Mouse (Mus musculus) neural tube, embryonic 11.5 days (tissue): ENCODE results near the gene Hist1h4m. TPM values are rescaled to one million over a fixed set of nuclear protein-coding genes. Genes with fewer than 3 reads are reported as not detected.
"Not testable (repeated sequence)": the region's sequence is repeated elsewhere in the genome, so short reads cannot be mapped to it uniquely, and the experiment has no call there.

ENCODE experiments used
- ATAC-seq: fragments of 200-750 bp; cut with Nextera tagmentation; 2 replicates; pipeline ENCODE4 v1.8.0; 2017; ENCODE audit warnings: moderate number of reproducible peaks, mild to moderate bottlenecking, moderate TSS enrichment, moderate library complexity; ENCODE audit not compliant: insufficient read depth, low FRiP score, low TSS enrichment
- DNase-seq: peaks from one replicate; pipeline ENCODE4 v3.0.0-alpha.2; 2015; ENCODE audit warnings: low spot score
- H3K27ac ChIP-seq: fragments of 300-500 bp; sonication (generic); 2 replicates; pipeline ENCODE4 v1.5.1; 2014; ENCODE audit warnings: low read depth, mild to moderate bottlenecking, low read length
- H3K27me3 ChIP-seq: fragments of 300-500 bp; sonication (generic); 2 replicates; pipeline ENCODE4 v1.6.1; 2014; ENCODE audit warnings: mild to moderate bottlenecking, low read length, mixed read lengths; ENCODE audit not compliant: control insufficient read depth, insufficient read depth
- H3K36me3 ChIP-seq: fragments of 300-500 bp; sonication (generic); 2 replicates; pipeline ENCODE4 v1.6.1; 2014; ENCODE audit warnings: mild to moderate bottlenecking, low read length, moderate library complexity, mixed read lengths; ENCODE audit not compliant: control insufficient read depth, insufficient read depth
- H3K4me1 ChIP-seq: fragments of 300-500 bp; sonication (generic); 2 replicates; pipeline ENCODE4 v1.6.1; 2014; ENCODE audit warnings: low read length, mixed read lengths; ENCODE audit not compliant: control insufficient read depth, insufficient read depth
- H3K4me2 ChIP-seq: fragments of 300-500 bp; sonication (generic); 2 replicates; pipeline ENCODE4 v1.6.1; 2014; ENCODE audit warnings: low read depth, mild to moderate bottlenecking, moderate library complexity
- H3K4me3 ChIP-seq: fragments of 300-500 bp; sonication (generic); 2 replicates; pipeline ENCODE4 v1.5.1; 2014; ENCODE audit warnings: low read depth, low read length
- H3K9ac ChIP-seq: fragments of 300-500 bp; sonication (generic); 2 replicates; pipeline ENCODE4 v1.6.1; 2014; ENCODE audit warnings: mild to moderate bottlenecking, low read length
- H3K9me3 ChIP-seq: fragments of 300-500 bp; sonication (generic); 2 replicates; pipeline ENCODE4 v1.6.1; 2016; ENCODE audit warnings: low read length; ENCODE audit not compliant: control insufficient read depth
- WGBS: fragments of 180-500 bp; shearing (Covaris S2); extraction: QIAGEN DNeasy Blood & Tissue Kit; methylation state at CpG from one replicate; pipeline ENCODE4 v1.1.7; 2014; 5-methylcytosine and 5-hydroxymethylcytosine counted together
- polyA plus RNA-seq: library from polyadenylated mRNA; unstranded; fragments of >200 nt; fragmentation: Nextera tagmentation; extraction: Ambion mirVana; gene quantifications from 2 replicates; pipeline ENCODE4 v1.2.1, GENCODE M21; 2014

Gene Hist1h4m
- not detected in 2 replicates for polyA plus RNA-seq

DNA sequence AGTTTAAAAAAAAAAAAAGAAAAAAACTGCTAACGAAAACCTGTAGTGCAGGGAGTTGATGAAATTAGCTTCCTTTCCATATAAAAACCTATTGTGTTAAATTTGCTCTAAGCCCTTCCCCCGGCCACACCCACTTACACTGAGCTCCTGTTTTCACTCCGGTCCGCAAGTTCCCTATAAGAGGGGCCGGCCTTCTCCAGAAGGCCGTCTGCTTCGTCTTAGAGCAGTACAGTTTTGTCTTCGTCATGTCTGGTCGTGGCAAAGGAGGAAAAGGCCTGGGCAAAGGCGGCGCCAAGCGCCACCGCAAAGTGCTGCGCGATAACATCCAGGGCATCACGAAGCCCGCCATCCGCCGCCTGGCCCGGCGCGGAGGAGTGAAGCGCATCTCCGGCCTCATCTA, at the start of gene Hist1h4m:
Gene Hist1h4m, plus strand, starts transcription at position 208 of the 400 bp plus-strand sequence.
- ATAC-seq, result peak; percentile 56
- not testable (repeated sequence) for H3K4me1 ChIP-seq, H3K27me3 ChIP-seq

DNA sequence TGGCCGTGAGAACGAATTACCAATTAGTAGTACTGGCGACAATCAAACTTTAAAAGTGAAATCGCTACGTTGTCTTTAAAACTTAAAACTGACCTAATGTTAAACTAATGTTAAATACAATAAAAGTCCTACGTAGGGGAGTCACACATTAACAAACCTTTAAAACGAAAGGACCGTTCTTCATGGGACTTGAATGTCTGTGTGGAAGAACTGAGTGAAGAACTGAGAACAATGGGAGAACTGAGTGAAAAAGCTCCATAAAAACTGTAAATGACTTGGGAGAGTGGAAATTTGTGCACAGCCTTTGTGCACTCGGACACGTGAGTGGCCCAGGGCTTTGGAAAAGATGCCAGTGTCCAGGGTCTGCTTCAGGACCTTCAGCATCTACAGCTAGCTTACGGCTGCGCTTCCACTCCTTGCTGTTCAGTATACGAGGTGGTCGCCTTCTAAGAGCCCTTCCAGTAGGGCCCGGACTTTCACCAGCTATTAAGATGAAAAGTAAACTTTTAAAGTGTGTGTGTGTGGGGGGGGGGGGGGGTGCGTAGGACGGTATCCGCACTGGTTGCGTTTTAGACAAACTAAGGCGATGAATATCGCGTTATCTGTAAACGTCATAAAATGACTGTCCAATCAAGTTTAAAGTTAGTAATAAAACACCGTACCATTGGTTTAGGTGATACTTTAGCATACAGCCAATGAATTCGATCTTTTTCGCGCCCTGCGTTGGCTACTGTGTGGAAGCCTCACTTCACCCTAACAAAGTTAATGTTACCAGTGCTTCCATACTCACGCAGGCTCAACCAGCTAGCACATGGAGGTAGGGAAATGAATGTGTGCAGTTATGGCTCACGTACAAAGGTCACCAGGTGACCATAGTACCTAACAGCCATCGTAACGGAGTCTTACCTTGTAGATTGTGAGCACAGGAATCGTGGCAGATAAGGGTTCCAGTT, 32.5 kb upstream of the Hist1h4m start:
- ATAC-seq, result peak; percentile 80
- H3K4me3 ChIP-seq, result peak overlapping the region; percentile 37
- H3K27ac ChIP-seq, result peak overlapping the region; percentile 94
- no peaks in the 10 kb centered on the region for H3K36me3 ChIP-seq
- H3K4me2 ChIP-seq, result peak overlapping the region; percentile 77
- no peaks in the 10 kb centered on the region for H3K27me3 ChIP-seq
- 6% methylated on average over 33 of the region's 33 CpGs for WGBS
- H3K9me3 ChIP-seq, result no peaks in the 10 kb centered on the region
- peak; percentile 83 for DNase-seq
- H3K4me1 ChIP-seq, result peaks cover 4% of the 10 kb centered on the region; the same call in 1 of the 2 replicates
- H3K9ac ChIP-seq, result peak overlapping the region; percentile 74

More for the DNA sequence above, at the start of gene Hist1h4m:
- no CpG with 5 or more reads among the region's 24 CpGs for WGBS
- H3K9ac ChIP-seq, H3K36me3 ChIP-seq, H3K27ac ChIP-seq, DNase-seq, H3K9me3 ChIP-seq, H3K4me3 ChIP-seq: not testable (repeated sequence)
- H3K4me2 ChIP-seq, result 0 out of 2 replicates have a peak within 1 kb of the TSS, but pooled peaks have one; percentile 28

GRCm38 (mm10) chr13:21779767-21780731, 31.5 kb upstream of the Hist1h4m start, which contains the start of gene Hist1h1b:
Gene Hist1h1b (minus strand): TSS chr13:21780625.
- peak within 1 kb of the TSS; percentile 94 for H3K27ac ChIP-seq
- ATAC-seq, result peak; percentile 35; the same call in 1 of the 2 replicates
- peak within 1 kb of the TSS; percentile 37 for H3K4me3 ChIP-seq
- H3K9ac ChIP-seq, result peak within 1 kb of the TSS; percentile 74
- H3K4me1 ChIP-seq, result peaks cover 9% of the 10 kb centered on the region; the same call in 1 of the 2 replicates
- H3K4me2 ChIP-seq, result peak within 1 kb of the TSS; percentile 77
- DNase-seq, result peak; percentile 80
- H3K27me3 ChIP-seq, result no peaks in the 10 kb centered on the region
- no peaks in the 10 kb centered on the region for H3K36me3 ChIP-seq
- WGBS, result under 1% methylated on average over 44 of the region's 44 CpGs
- no peaks in the 10 kb centered on the region for H3K9me3 ChIP-seq

DNA sequence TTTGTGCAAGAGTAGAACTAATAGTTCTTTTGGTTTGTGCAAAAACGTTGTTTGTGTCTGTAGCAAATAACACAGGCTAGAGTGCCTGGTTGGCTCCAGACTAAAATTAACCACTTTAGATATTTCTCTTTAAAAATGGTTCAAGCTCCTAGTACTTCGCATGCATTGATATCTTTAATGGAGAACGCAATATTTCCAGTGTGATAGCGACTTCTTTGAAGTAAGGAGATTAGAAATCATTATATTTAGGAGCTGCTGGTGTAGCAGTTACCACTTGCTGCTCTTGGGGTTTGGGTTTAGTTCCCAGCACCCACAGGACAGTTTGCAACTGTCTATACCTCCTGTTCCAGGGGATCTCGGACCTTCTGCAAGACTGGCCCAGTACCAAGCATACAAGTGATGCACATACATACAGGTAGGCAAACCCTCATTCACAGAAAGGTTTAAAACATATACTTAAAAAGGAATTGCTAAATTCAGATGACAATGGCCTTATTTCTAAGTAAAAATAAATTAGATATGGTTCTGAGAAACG, 30.5 kb upstream of the Hist1h4m start:
- Histone ChIP-seq H3K4me2 (peak overlapping the region; percentile 77), H3K27me3 (no peaks in the 10 kb centered on the region), H3K36me3 (no peaks in the 10 kb centered on the region), H3K27ac (0 out of 2 replicates have a peak overlapping the region, but pooled peaks have one; percentile 29), H3K9me3 (no peaks in the 10 kb centered on the region), H3K4me1 (peaks cover 10% of the 10 kb centered on the region; the same call in 1 of the 2 replicates), H3K4me3 (peak overlapping the region; percentile 37; the same call in 1 of the 2 replicates), H3K9ac (no peak overlapping the region; the same call in 1 of the 2 replicates)
- ATAC-seq (no peak), DNase-seq (no peak)
- WGBS, result 47% methylated on average over 6 of the region's 6 CpGs

GRCm38 (mm10) chr13:21781639-21782038, 29.9 kb upstream of the Hist1h4m start:
- Histone ChIP-seq H3K9ac (no peak overlapping the region), H3K4me1 (peaks cover 13% of the 10 kb centered on the region; the same call in 1 of the 2 replicates), H3K4me2 (no peak overlapping the region), H3K36me3 (no peaks in the 10 kb centered on the region), H3K27ac (no peak overlapping the region), H3K9me3 (no peaks in the 10 kb centered on the region), H3K27me3 (no peaks in the 10 kb centered on the region), H3K4me3 (no peak overlapping the region)
- 89% methylated on average over 1 of the region's 1 CpGs for WGBS
- DNase-seq (no peak), ATAC-seq (no peak)

DNA sequence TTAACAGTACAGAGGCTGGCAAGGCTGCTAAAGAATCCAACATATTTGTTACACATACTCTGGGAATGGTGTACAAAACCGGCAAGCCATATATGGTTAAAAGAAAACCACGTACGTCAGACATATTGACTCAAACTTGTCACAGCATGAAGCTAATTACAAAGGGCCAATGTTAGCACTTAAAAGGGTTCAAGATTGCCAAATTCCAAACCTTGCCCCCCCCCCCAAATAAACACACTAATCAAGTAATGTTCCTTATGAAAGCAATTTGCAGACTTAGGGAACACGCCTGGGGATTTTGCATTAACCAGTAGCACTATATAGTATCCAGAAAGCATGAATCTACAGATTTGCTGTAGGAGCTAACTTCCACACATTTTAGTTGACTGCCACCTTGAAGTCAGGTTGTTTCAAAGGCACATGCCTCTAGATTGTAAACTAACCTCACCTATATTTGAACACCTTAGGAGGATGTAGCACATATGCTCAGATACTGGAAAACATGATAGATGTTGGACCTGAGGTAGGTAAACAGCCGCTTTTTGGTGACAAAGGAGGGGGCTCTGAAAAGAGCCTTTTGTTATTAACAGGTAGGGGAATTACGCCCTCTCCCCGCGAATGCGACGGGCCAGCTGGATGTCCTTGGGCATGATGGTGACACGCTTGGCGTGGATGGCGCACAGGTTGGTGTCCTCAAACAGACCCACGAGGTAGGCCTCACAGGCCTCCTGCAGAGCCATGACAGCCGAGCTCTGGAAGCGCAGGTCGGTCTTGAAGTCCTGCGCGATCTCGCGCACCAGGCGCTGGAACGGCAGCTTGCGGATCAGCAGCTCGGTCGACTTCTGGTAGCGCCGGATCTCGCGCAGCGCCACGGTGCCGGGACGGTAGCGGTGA, 28.9 kb upstream of the Hist1h4m start:
- H3K4me3 ChIP-seq, result peak overlapping the region; percentile 38
- peaks cover 13% of the 10 kb centered on the region; the same call in 1 of the 2 replicates for H3K4me1 ChIP-seq
- peak; percentile 53 for DNase-seq
- peak overlapping the region; percentile 60 for H3K9ac ChIP-seq
- peak overlapping the region; percentile 83 for H3K27ac ChIP-seq
- H3K36me3 ChIP-seq, H3K9me3 ChIP-seq, ATAC-seq, H3K27me3 ChIP-seq: not testable (repeated sequence)
- WGBS, result under 1% methylated on average over 14 of the region's 35 CpGs
- peak overlapping the region; percentile 66 for H3K4me2 ChIP-seq

- Histone ChIP-seq H3K4me1 (peaks cover 13% of the 10 kb centered on the region; the same call in 1 of the 2 replicates), H3K36me3 (no peaks in the 10 kb centered on the region)
Observed at GRCm38 (mm10) chr13:21783255-21783617, 28.3 kb upstream of the Hist1h4m start, which contains the start of gene Hist1h3i. Gene Hist1h3i (minus strand): TSS chr13:21783370.

More at GRCm38 (mm10) chr13:21783255-21783617, 28.3 kb upstream of the Hist1h4m start, which contains the start of gene Hist1h3i:
- no peaks in the 10 kb centered on the region for H3K9me3 ChIP-seq
- peak within 1 kb of the TSS; percentile 87 for H3K27ac ChIP-seq
- H3K9ac ChIP-seq, result peak within 1 kb of the TSS; percentile 60
- peak within 1 kb of the TSS; percentile 38 for H3K4me3 ChIP-seq
- DNase-seq (peak; percentile 68), ATAC-seq (peak; percentile 60)
- peak within 1 kb of the TSS; percentile 66 for H3K4me2 ChIP-seq
- no peaks in the 10 kb centered on the region for H3K27me3 ChIP-seq
- 0% methylated on average over 13 of the region's 20 CpGs for WGBS
